Mouse (Mus musculus) CH12.LX (cell line): ENCODE measurements around the gene Zic4. TPM values are rescaled to one million over a fixed set of nuclear protein-coding genes. Genes with fewer than 3 reads are reported as not detected.

Experiments
- DNase-seq: peaks from one replicate; pipeline ENCODE4 v3.0.0-alpha.2; 2013; ENCODE audit errors: extremely low read depth
- H3K27ac ChIP-seq: 2 replicates; pipeline ENCODE4 v1.5.1; 2012; ENCODE audit warnings: low read depth, mild to moderate bottlenecking, control low read depth, moderate library complexity; ENCODE audit not compliant: insufficient read depth
- H3K27me3 ChIP-seq: replicated peaks from 2 replicates; pipeline ENCODE3; 2012; ENCODE audit warnings: inconsistent platforms
- H3K36me3 ChIP-seq, 2 experiments: replicated peaks in 1 of 2; 2 replicates each; pipeline versions ENCODE3 to v1.6.1; 2012; ENCODE audit warnings: inconsistent platforms in 1 of 2, low read length in 1 of 2, mild to moderate bottlenecking in 1 of 2, mixed read lengths in 1 of 2, moderate library complexity in 1 of 2; ENCODE audit not compliant: control insufficient read depth in 1 of 2, insufficient read depth in 1 of 2
- H3K4me1 ChIP-seq, 2 experiments: 2 replicates each; pipeline ENCODE4 v1.6.1; 2012; ENCODE audit warnings: inconsistent platforms in 1 of 2, moderate library complexity in 1 of 2; ENCODE audit not compliant: insufficient read depth in 2 of 2, control insufficient read depth in 1 of 2
- H3K4me2 ChIP-seq: 2 replicates; pipeline ENCODE4 v1.6.1; 2012; ENCODE audit warnings: low read depth, mild to moderate bottlenecking, control low read depth; ENCODE audit not compliant: poor library complexity, insufficient read depth, severe bottlenecking
- H3K4me3 ChIP-seq, 3 experiments: fragments of 150-350 bp in 1 of 3; sonication (generic) in 1 of 3; replicated peaks in 1 of 3; 2 replicates each; pipeline versions ENCODE3 to v1.5.1; 2011 to 2012; ENCODE audit warnings: low read depth in 2 of 3, low read length in 2 of 3, mild to moderate bottlenecking in 2 of 3, moderate library complexity in 2 of 3, control low read depth in 1 of 3, improper control_type of control experiment in 1 of 3, inconsistent platforms in 1 of 3, mixed read lengths in 1 of 3; ENCODE audit not compliant: poor library complexity in 1 of 3
- H3K79me2 ChIP-seq: replicated peaks from 2 replicates; pipeline ENCODE4 v1.6.1; 2012; ENCODE audit warnings: mild to moderate bottlenecking, moderate library complexity; ENCODE audit not compliant: control insufficient read depth, poor library complexity, insufficient read depth, severe bottlenecking; ENCODE audit errors: extremely low read depth
- H3K9ac ChIP-seq: 2 replicates; pipeline ENCODE4 v1.6.1; 2012; ENCODE audit warnings: low read depth, mild to moderate bottlenecking, control low read depth, moderate library complexity; ENCODE audit not compliant: insufficient read depth
- H3K9me3 ChIP-seq: replicated peaks from 2 replicates; pipeline ENCODE3; 2012; ENCODE audit warnings: low read length, inconsistent platforms, mixed read lengths
- BHLHE40 ChIP-seq: IDR thresholded peaks from 2 replicates; pipeline ENCODE4 v1.6.1; 2011; ENCODE audit warnings: mild to moderate bottlenecking, low read depth, low read length, improper control_type of control experiment
- CHD1 ChIP-seq: IDR thresholded peaks from 2 replicates; pipeline ENCODE4 v1.6.1; 2012; ENCODE audit warnings: low read depth, low read length, improper control_type of control experiment, inconsistent platforms
- CHD2 ChIP-seq: IDR thresholded peaks from 2 replicates; pipeline ENCODE4 v1.6.1; 2011; ENCODE audit warnings: low read length, improper control_type of control experiment
- CTCF ChIP-seq, 2 experiments: IDR thresholded peaks in 1 of 2; conservative IDR thresholded peaks in 1 of 2; 2 replicates each; pipeline ENCODE4 v1.5.1; 2011 to 2012; ENCODE audit warnings: low read depth in 2 of 2, low read length in 2 of 2, improper control_type of control experiment in 1 of 2, inconsistent platforms in 1 of 2, mild to moderate bottlenecking in 1 of 2, moderate library complexity in 1 of 2
- EP300 ChIP-seq: IDR thresholded peaks from 2 replicates; pipeline ENCODE4 v1.6.1; 2011; ENCODE audit warnings: low read length, improper control_type of control experiment
- GABPA ChIP-seq: IDR thresholded peaks from 2 replicates; pipeline ENCODE4 v1.6.1; 2012; ENCODE audit warnings: low read depth, low read length, improper control_type of control experiment, inconsistent platforms; ENCODE audit not compliant: insufficient replicate concordance
- IRF4 ChIP-seq: IDR thresholded peaks from 2 replicates; pipeline ENCODE4 v1.6.1; 2014; ENCODE audit warnings: low read depth, mild to moderate bottlenecking, inconsistent platforms, low read length, improper control_type of control experiment
- JUND ChIP-seq: conservative IDR thresholded peaks from 2 replicates; pipeline ENCODE4 v1.6.1; 2011; ENCODE audit warnings: low read depth, low read length, improper control_type of control experiment
- KAT2A ChIP-seq: IDR thresholded peaks from 2 replicates; pipeline ENCODE4 v1.6.1; 2012; ENCODE audit warnings: low read length, improper control_type of control experiment, inconsistent platforms; ENCODE audit not compliant: insufficient replicate concordance
- MAX ChIP-seq: IDR thresholded peaks from 2 replicates; pipeline ENCODE4 v1.6.1; 2011; ENCODE audit warnings: low read length, improper control_type of control experiment
- MXI1 ChIP-seq: IDR thresholded peaks from 2 replicates; pipeline ENCODE4 v1.6.1; 2011; ENCODE audit warnings: mild to moderate bottlenecking, low read depth, low read length, improper control_type of control experiment
- NELFE ChIP-seq: IDR thresholded peaks from 2 replicates; pipeline ENCODE4 v1.6.1; 2011; ENCODE audit warnings: low read depth, low read length, improper control_type of control experiment
- NRF1 ChIP-seq: IDR thresholded peaks from 2 replicates; pipeline ENCODE4 v1.6.1; 2014; ENCODE audit warnings: low read depth, mild to moderate bottlenecking, inconsistent platforms, low read length, improper control_type of control experiment, moderate library complexity
- POLR2AphosphoS2 ChIP-seq: IDR thresholded peaks from 2 replicates; pipeline ENCODE4 v1.6.1; 2011; ENCODE audit warnings: low read depth, low read length, improper control_type of control experiment
- RAD21 ChIP-seq: IDR thresholded peaks from 2 replicates; pipeline ENCODE4 v1.6.1; 2011; ENCODE audit warnings: low read depth, mild to moderate bottlenecking, low read length, improper control_type of control experiment, moderate library complexity
- SIN3A ChIP-seq: IDR thresholded peaks from 2 replicates; pipeline ENCODE4 v1.6.1; 2012; ENCODE audit warnings: low read length, improper control_type of control experiment, inconsistent platforms
- SMC3 ChIP-seq: IDR thresholded peaks from 2 replicates; pipeline ENCODE4 v1.6.1; 2011; ENCODE audit warnings: low read depth, low read length, improper control_type of control experiment
- ZNF384 ChIP-seq: IDR thresholded peaks from 2 replicates; pipeline ENCODE4 v1.6.1; 2012; ENCODE audit warnings: low read depth, low read length, improper control_type of control experiment, inconsistent platforms
- dilution Hi-C: fragments of 300-500 bp; cut with MboI; formaldehyde crosslinking; loops from 2 replicates; pipeline ENCODE4 v1.14.3; 2020; ENCODE audit warnings: low sequenced_read_pairs; ENCODE audit not compliant: extremely low pct_unique_long_range_greater_than_20kb, extremely low pct_ligation_motif_present
- in situ Hi-C: fragments of 300-500 bp; cut with MboI; formaldehyde crosslinking; loops from 3 replicates; pipeline ENCODE4 v1.14.3; 2019; ENCODE audit warnings: low sequenced_read_pairs, low pct_ligation_motif_present, low pct_unique_long_range_greater_than_20kb, mixed read lengths
- polyA plus RNA-seq: library from polyadenylated mRNA; unstranded; fragments of >175 nt; gene quantifications from 2 replicates; pipeline ENCODE4 v1.2.1, GENCODE M21; 2012; ENCODE audit warnings: low read depth; ENCODE audit not compliant: insufficient read length
- total RNA-seq, 2 experiments: library from RNA; depleted of rRNA; stranded (reverse); fragments of 300-350 nt in 1 of 2; fragments of >200 nt in 1 of 2; gene quantifications; 2 replicates each; pipeline ENCODE4 v1.2.3; 2012 to 2014

Zic4 gene
- total and polyA plus RNA-seq, 3 experiments, result not detected

DNA sequence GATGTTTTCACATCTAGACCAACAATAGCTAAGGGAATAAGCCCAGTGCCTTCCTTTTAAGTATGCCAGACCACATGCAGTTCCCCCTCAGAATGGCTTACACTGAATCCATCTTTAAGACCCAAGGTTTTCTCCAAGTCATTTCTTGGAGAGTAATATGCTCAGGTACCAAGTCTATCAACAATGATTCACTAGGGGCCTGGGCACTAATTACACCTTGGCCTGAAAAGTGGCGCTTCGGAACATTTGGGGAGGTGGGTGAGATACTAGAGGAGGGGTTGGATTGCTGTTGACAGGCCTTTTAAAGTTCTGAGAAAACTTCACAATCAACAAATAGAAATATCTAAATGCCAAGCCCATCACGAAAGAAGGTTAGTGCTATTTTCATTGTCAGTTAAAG lies 4.9 kb upstream of the Zic4 start:
- H3K36me3 ChIP-seq, result no peaks in the 10 kb centered on the region
- in situ Hi-C loops, result no loop called here
- dilution Hi-C loops, result no loop called here
- no peak overlapping the region for H3K4me2 ChIP-seq
- no peaks in the 10 kb centered on the region for H3K27me3 ChIP-seq
- H3K9me3 ChIP-seq, result peaks cover 38% of the 10 kb centered on the region
- DNase-seq, result no peak
- H3K4me1 ChIP-seq, result no peaks in the 10 kb centered on the region
- no peak for TF ChIP-seq EP300
- TF ChIP-seq ZNF384, result no peak
- no peak for TF ChIP-seq MAX
- TF ChIP-seq RAD21, result no peak
- no peak for TF ChIP-seq JUND
- TF ChIP-seq IRF4, result no peak
- TF ChIP-seq SIN3A, result no peak
- TF ChIP-seq KAT2A, result no peak
- no peak for TF ChIP-seq GABPA
- no peak for TF ChIP-seq CHD1
- TF ChIP-seq SMC3, result no peak
- no peak for TF ChIP-seq MXI1
- TF ChIP-seq CTCF (conservative IDR thresholded peaks at IDR 0.05 in 1 of 2, IDR thresholded peaks at IDR 0.05 in 1 of 2; ENCODE audit: low read depth in 2 of 2, low read length in 2 of 2), result no peak
- no peaks in the 10 kb centered on the region for H3K79me2 ChIP-seq
- H3K9ac ChIP-seq, result no peak overlapping the region
- H3K4me3 ChIP-seq, result no peak overlapping the region
- H3K27ac ChIP-seq, result no peak overlapping the region

GRCm38 (mm10) chr9:91358851-91359687 lies 3.1 kb upstream of the Zic4 start:
- no peak overlapping the region for H3K27ac ChIP-seq
- H3K79me2 ChIP-seq, result no peaks in the 10 kb centered on the region
- H3K27me3 ChIP-seq, result no peaks in the 10 kb centered on the region
- no peak overlapping the region for H3K4me3 ChIP-seq
- dilution Hi-C loops, result no loop called here
- no peak overlapping the region for H3K9ac ChIP-seq
- H3K4me2 ChIP-seq, result no peak overlapping the region
- TF ChIP-seq CHD1 (no peak), NELFE (no peak), BHLHE40 (no peak), POLR2AphosphoS2 (no peak), CHD2 (no peak), KAT2A (no peak), CTCF (conservative IDR thresholded peaks at IDR 0.05 in 1 of 2, IDR thresholded peaks at IDR 0.05 in 1 of 2; ENCODE audit: low read depth in 2 of 2, low read length in 2 of 2) (no peak), SIN3A (no peak), NRF1 (no peak), GABPA (no peak), ZNF384 (no peak)
- peaks cover 43% of the 10 kb centered on the region for H3K9me3 ChIP-seq
- in situ Hi-C loops, result no loop called here
- DNase-seq, result no peak
- H3K4me1 ChIP-seq, result no peaks in the 10 kb centered on the region
- no peaks in the 10 kb centered on the region for H3K36me3 ChIP-seq
